Mouse (Mus musculus): ENCODE measurements around the gene Hps4. TPM values are rescaled to one million over a fixed set of nuclear protein-coding genes. Genes with fewer than 3 reads are reported as not detected.
"Not testable (repeated sequence)": the region's sequence is repeated elsewhere in the genome, so short reads cannot be mapped to it uniquely, and the experiment has no call there.

Gene Hps4
- polyA plus RNA-seq, 1 experiment: 36.9 TPM

GRCm38 (mm10) chr5:112402437-112402836, 59.6 kb downstream of the Hps4 start:
- WGBS: 80% methylated on average over 3 of the region's 3 CpGs
- DNase-seq (ENCODE audit: low read depth in 1 of 2, low spot score in 2 of 2): no peak
- Histone ChIP-seq H3K36me3 (ENCODE audit: control insufficient read depth, insufficient read depth, low read length) (no peaks in the 10 kb centered on the region), H3K27me3 (ENCODE audit: control insufficient read depth, insufficient read depth, low read length) (no peaks in the 10 kb centered on the region), H3K27ac (ENCODE audit: insufficient read depth, low read length) (no peak overlapping the region), H3K4me1 (ENCODE audit: control insufficient read depth, insufficient read depth, insufficient read length) (no peaks in the 10 kb centered on the region), H3K4me3 (ENCODE audit: extremely low read depth, insufficient read depth, insufficient read length) (no peak overlapping the region)
- TF ChIP-seq CTCF (IDR thresholded peaks at IDR 0.05; ENCODE audit: extremely low read depth, insufficient read depth, insufficient read length, insufficient replicate concordance) (no peak), POLR2A (IDR thresholded peaks at IDR 0.05; ENCODE audit: low read depth, low read length) (no peak)

- no peaks in the 10 kb centered on the region for H3K36me3 ChIP-seq (ENCODE audit: control insufficient read depth, insufficient read depth, low read length)
- no peak for TF ChIP-seq POLR2A (IDR thresholded peaks at IDR 0.05; ENCODE audit: low read depth, low read length)
- no peak for TF ChIP-seq CTCF (IDR thresholded peaks at IDR 0.05; ENCODE audit: extremely low read depth, insufficient read depth, insufficient read length, insufficient replicate concordance)
- DNase-seq (ENCODE audit: low read depth in 1 of 2, low spot score in 2 of 2): no peak
- H3K27ac ChIP-seq (ENCODE audit: insufficient read depth, low read length): no peak overlapping the region
- no peak overlapping the region for H3K4me3 ChIP-seq (ENCODE audit: extremely low read depth, insufficient read depth, insufficient read length)
- H3K27me3 ChIP-seq (ENCODE audit: control insufficient read depth, insufficient read depth, low read length): no peaks in the 10 kb centered on the region
- H3K4me1 ChIP-seq (ENCODE audit: control insufficient read depth, insufficient read depth, insufficient read length): no peaks in the 10 kb centered on the region
- WGBS: 55% methylated on average over 3 of the region's 3 CpGs
Observed at GRCm38 (mm10) chr5:112406017-112406416, 63.1 kb downstream of the Hps4 start.

DNA sequence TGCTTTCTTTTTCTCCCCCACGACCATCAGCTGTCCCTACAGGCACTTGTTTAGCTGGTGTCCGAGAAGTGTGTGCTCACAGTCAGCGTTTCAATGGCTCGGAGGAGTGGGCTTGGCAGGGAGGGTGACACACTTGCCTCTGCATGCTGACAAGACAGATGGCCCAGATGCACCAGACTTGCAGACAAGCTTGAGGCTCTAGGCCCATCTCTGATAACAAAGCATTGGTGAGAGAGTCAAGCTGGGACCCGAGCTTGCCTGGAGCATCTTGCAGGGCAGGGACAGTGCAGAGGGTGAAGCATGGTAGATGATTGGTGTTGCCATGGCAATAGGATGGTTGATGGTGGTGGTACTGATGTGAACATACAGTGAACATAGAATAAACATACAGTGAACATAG, 66.4 kb downstream of the Hps4 start:
- no peaks in the 10 kb centered on the region for H3K27me3 ChIP-seq (ENCODE audit: control insufficient read depth, insufficient read depth, low read length)
- no peak for TF ChIP-seq POLR2A (IDR thresholded peaks at IDR 0.05; ENCODE audit: low read depth, low read length)
- no peak for TF ChIP-seq CTCF (IDR thresholded peaks at IDR 0.05; ENCODE audit: extremely low read depth, insufficient read depth, insufficient read length, insufficient replicate concordance)
- 65% methylated on average over 5 of the region's 5 CpGs for whole genome bisulfite sequencing
- H3K27ac ChIP-seq (ENCODE audit: insufficient read depth, low read length): no peak overlapping the region
- DNase-seq (ENCODE audit: low read depth in 1 of 2, low spot score in 2 of 2): no peak
- no peak overlapping the region for H3K4me3 ChIP-seq (ENCODE audit: extremely low read depth, insufficient read depth, insufficient read length)
- H3K4me1 ChIP-seq (ENCODE audit: control insufficient read depth, insufficient read depth, insufficient read length): no peaks in the 10 kb centered on the region
- H3K36me3 ChIP-seq (ENCODE audit: control insufficient read depth, insufficient read depth, low read length): no peaks in the 10 kb centered on the region

- H3K4me3 ChIP-seq (ENCODE audit: extremely low read depth, insufficient read depth, insufficient read length): no peak overlapping the region
- no peak for TF ChIP-seq POLR2A (IDR thresholded peaks at IDR 0.05; ENCODE audit: low read depth, low read length)
- TF ChIP-seq CTCF (IDR thresholded peaks at IDR 0.05; ENCODE audit: extremely low read depth, insufficient read depth, insufficient read length, insufficient replicate concordance): no peak
- no peaks in the 10 kb centered on the region for H3K36me3 ChIP-seq (ENCODE audit: control insufficient read depth, insufficient read depth, low read length)
- WGBS: 60% methylated on average over 11 of the region's 11 CpGs
- H3K27me3 ChIP-seq (ENCODE audit: control insufficient read depth, insufficient read depth, low read length): no peaks in the 10 kb centered on the region
- no peaks in the 10 kb centered on the region for H3K4me1 ChIP-seq (ENCODE audit: control insufficient read depth, insufficient read depth, insufficient read length)
- no peak for DNase-seq (ENCODE audit: low read depth in 1 of 2, low spot score in 2 of 2)
- H3K27ac ChIP-seq (ENCODE audit: insufficient read depth, low read length): no peak overlapping the region
Observed at GRCm38 (mm10) chr5:112411072-112411471, 68.2 kb downstream of the Hps4 start.

DNA sequence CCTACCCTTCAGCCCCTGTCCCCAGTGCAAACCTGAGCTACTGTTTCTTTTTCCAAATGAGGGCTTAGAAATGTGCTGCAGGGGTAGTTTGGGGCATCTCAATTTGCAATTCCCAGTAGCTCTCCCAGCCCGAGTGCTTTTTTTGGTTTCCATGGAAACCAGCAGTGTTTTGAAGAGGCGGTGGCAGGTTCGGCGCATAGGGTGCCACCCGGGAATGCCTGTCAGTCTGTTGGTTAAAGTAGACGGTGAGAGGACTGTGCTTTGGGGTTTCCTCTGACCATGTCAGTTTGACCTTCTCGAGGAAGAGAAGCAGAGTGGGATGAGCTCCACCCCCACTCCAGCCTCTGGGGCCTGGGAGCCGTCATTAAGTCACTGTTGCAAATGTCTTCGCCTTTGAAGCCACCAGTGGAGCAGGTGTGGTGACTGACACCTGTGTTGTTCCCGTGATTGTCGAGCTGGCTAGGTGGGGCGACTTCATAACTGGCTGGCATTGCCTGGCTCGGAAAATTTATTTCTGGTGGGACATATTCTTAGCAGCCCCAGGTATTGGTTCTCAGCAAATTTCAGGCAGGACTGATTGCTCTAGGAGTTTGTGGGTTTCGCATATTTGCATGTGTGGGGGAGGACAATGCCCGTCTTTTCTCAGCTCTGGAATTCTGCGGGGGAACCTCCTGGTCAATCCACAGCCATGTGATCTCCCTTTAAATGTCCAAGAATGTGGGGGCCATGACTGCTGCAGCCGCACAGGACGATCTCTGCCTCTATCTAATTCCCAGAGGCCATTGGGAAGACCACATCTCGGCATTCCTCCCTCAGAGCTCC, 68.8 kb downstream of the Hps4 start:
- 22% methylated on average over 19 of the region's 19 CpGs for WGBS
- TF ChIP-seq POLR2A (IDR thresholded peaks at IDR 0.05; ENCODE audit: low read depth, low read length) (no peak), CTCF (IDR thresholded peaks at IDR 0.05; ENCODE audit: extremely low read depth, insufficient read depth, insufficient read length, insufficient replicate concordance) (no peak)
- no peak for DNase-seq (ENCODE audit: low read depth in 1 of 2, low spot score in 2 of 2)
- H3K4me3 ChIP-seq (ENCODE audit: extremely low read depth, insufficient read depth, insufficient read length): no peak overlapping the region
- H3K27ac ChIP-seq (ENCODE audit: insufficient read depth, low read length): no peak overlapping the region
- no peaks in the 10 kb centered on the region for H3K36me3 ChIP-seq (ENCODE audit: control insufficient read depth, insufficient read depth, low read length)
- no peaks in the 10 kb centered on the region for H3K27me3 ChIP-seq (ENCODE audit: control insufficient read depth, insufficient read depth, low read length)
- no peaks in the 10 kb centered on the region for H3K4me1 ChIP-seq (ENCODE audit: control insufficient read depth, insufficient read depth, insufficient read length)

DNA sequence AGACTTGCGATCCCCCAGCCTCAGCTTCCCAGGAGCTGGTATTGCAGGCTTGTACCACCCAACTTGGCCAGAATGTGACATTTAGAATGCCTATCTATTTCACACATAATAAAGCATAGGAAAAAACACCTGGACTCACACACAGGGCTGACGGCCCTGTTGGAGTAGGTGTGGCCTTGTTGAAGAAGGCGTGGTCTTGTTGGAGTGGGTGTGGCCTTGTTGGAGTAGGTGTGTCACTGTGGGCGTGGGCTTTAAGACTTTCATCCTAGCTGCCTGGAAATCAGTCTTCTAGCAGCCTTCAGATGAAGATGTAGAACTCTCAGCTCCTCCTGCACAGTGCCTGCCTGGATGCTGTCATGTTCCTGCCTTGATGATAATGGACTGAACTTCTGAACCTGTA, 69.9 kb downstream of the Hps4 start:
- H3K4me1 ChIP-seq (ENCODE audit: control insufficient read depth, insufficient read depth, insufficient read length); H3K36me3 ChIP-seq (ENCODE audit: control insufficient read depth, insufficient read depth, low read length); DNase-seq (ENCODE audit: low read depth in 1 of 2, low spot score in 2 of 2); H3K27me3 ChIP-seq (ENCODE audit: control insufficient read depth, insufficient read depth, low read length); H3K27ac ChIP-seq (ENCODE audit: insufficient read depth, low read length); H3K4me3 ChIP-seq (ENCODE audit: extremely low read depth, insufficient read depth, insufficient read length): not testable (repeated sequence)
- 81% methylated on average over 4 of the region's 4 CpGs for WGBS

GRCm38 (mm10) chr5:112416673-112417072, 73.8 kb downstream of the Hps4 start:
- DNase-seq (ENCODE audit: low read depth in 1 of 2, low spot score in 2 of 2): no peak
- WGBS: 80% methylated on average over 5 of the region's 5 CpGs
- Histone ChIP-seq H3K27me3 (ENCODE audit: control insufficient read depth, insufficient read depth, low read length) (no peaks in the 10 kb centered on the region), H3K4me1 (ENCODE audit: control insufficient read depth, insufficient read depth, insufficient read length) (no peaks in the 10 kb centered on the region), H3K27ac (ENCODE audit: insufficient read depth, low read length) (no peak overlapping the region), H3K4me3 (ENCODE audit: extremely low read depth, insufficient read depth, insufficient read length) (no peak overlapping the region), H3K36me3 (ENCODE audit: control insufficient read depth, insufficient read depth, low read length) (no peaks in the 10 kb centered on the region)
- TF ChIP-seq CTCF (IDR thresholded peaks at IDR 0.05; ENCODE audit: extremely low read depth, insufficient read depth, insufficient read length, insufficient replicate concordance) (no peak), POLR2A (IDR thresholded peaks at IDR 0.05; ENCODE audit: low read depth, low read length) (no peak)

Data from spleen, adult 2 months (tissue).